Mouse (Mus musculus) limb, embryonic 10.5 days (tissue): Measurements from ENCODE around the gene Spesp1. TPM values are rescaled to one million over a fixed set of nuclear protein-coding genes. Genes with fewer than 3 reads are reported as not detected.
A peak's percentile ranks its signal among the peaks of the same experiment; 100 is the strongest.

Experiments used
- DNase-seq: peaks from one replicate; pipeline ENCODE4 v3.0.0-alpha.2; 2017; ENCODE audit warnings: low spot score
- H3K27ac ChIP-seq: fragments of 300-500 bp; sonication (generic); 2 replicates; pipeline ENCODE4 v1.5.1; 2016; ENCODE audit warnings: mild to moderate bottlenecking
- H3K27me3 ChIP-seq: fragments of 300-500 bp; sonication (generic); 2 replicates; pipeline ENCODE4 v1.6.1; 2016; ENCODE audit warnings: low read depth, mild to moderate bottlenecking; ENCODE audit not compliant: poor library complexity, severe bottlenecking
- H3K36me3 ChIP-seq: fragments of 300-500 bp; sonication (generic); 2 replicates; pipeline ENCODE4 v1.6.1; 2016; ENCODE audit warnings: mild to moderate bottlenecking, moderate library complexity
- H3K4me1 ChIP-seq: fragments of 300-500 bp; sonication (generic); 2 replicates; pipeline ENCODE4 v1.6.1; 2016
- H3K4me3 ChIP-seq: fragments of 300-500 bp; sonication (generic); 2 replicates; pipeline ENCODE4 v1.5.1; 2016; ENCODE audit warnings: mild to moderate bottlenecking, moderate library complexity
- H3K9me3 ChIP-seq: fragments of 300-500 bp; sonication (generic); replicated peaks from 2 replicates; pipeline ENCODE4 v1.6.1; 2016; ENCODE audit warnings: mild to moderate bottlenecking
- WGBS: fragments of 180-500 bp; shearing (Covaris S2); methylation state at CpG from one replicate; pipeline ENCODE4 v1.1.7; 2016; 5-methylcytosine and 5-hydroxymethylcytosine counted together
- polyA plus RNA-seq: library from polyadenylated mRNA; unstranded; fragments of >200 nt; fragmentation: Nextera tagmentation; extraction: Ambion mirVana; gene quantifications from 2 replicates; pipeline ENCODE4 v1.2.1, GENCODE M21; 2016

Spesp1 gene
- polyA plus RNA-seq, 1 experiment from 2014 or later: not detected

DNA sequence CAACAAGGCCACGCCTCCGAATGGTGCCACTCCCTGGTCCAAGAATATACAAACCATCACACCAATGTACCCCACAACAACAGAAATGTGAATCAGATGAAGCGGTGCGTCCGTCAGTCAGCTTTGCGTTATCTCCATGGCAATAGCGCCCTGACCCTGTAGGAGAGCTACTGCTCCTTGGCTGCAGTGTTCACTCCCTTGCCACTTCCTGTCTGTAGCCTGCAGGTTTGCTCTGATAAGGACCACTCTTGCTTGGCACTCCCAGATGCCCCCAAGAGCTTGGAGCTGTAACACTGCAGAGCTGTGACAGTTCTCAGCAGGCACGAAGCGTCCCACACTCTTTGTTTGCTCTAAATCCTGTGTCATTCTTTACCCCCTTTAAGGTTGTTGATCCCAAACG is 16.7 kb downstream of the Spesp1 start:
- H3K4me1 ChIP-seq: no peaks in the 10 kb centered on the region
- no peak overlapping the region for H3K4me3 ChIP-seq
- H3K27ac ChIP-seq: no peak overlapping the region
- 82% methylated on average over 10 of the region's 10 CpGs for WGBS
- no peak for DNase-seq
- no peaks in the 10 kb centered on the region for H3K9me3 ChIP-seq
- H3K36me3 ChIP-seq: no peaks in the 10 kb centered on the region
- H3K27me3 ChIP-seq: no peaks in the 10 kb centered on the region

DNA sequence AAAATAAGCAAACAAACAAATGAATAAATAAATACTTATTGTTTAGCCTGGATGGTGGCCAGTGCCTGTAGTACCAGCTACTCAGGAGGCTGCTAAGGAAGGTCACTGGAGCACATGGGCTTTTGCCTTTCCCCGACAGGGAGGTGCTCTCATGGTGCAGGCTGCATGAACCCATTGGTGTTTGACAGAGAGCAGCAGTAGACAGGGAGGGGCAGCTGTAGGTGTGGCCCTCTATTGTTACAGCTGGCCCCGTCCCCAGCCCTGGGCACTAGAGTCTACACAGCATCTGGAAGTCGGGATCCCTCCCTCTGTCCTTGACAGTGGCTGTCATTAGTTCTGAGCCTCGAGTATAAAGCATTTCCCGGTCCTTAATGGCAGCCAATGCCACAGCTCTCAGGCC is 18.4 kb downstream of the Spesp1 start:
- Histone ChIP-seq H3K27me3 (no peaks in the 10 kb centered on the region), H3K4me3 (no peak overlapping the region), H3K36me3 (no peaks in the 10 kb centered on the region), H3K4me1 (no peaks in the 10 kb centered on the region), H3K27ac (no peak overlapping the region), H3K9me3 (no peaks in the 10 kb centered on the region)
- 66% methylated on average over 5 of the region's 5 CpGs for WGBS
- DNase-seq: no peak

DNA sequence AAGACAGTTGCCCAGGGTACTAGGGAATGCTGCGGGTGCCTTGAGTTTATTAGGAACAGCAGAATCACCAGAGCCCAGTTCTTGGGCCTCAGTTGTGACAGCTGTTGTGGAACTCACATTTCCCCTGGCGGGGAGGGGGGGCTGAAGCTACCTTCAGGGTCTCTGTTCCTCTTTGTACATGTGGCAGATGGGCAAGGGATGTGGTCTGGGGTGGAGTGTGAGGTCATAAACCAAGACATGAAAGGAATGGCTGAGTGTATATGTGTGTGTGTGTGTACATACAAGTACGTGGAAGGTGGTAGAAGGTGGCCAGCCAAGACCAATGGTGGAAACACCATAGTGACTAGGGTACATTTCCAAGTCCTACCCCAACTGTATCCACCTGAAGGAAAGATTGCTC is 20.6 kb downstream of the Spesp1 start:
- peaks cover 10% of the 10 kb centered on the region for H3K4me1 ChIP-seq
- 78% methylated on average over 3 of the region's 3 CpGs for WGBS
- DNase-seq: no peak
- H3K36me3 ChIP-seq: no peaks in the 10 kb centered on the region
- no peaks in the 10 kb centered on the region for H3K27me3 ChIP-seq
- H3K27ac ChIP-seq: no peak overlapping the region
- H3K4me3 ChIP-seq: no peak overlapping the region
- H3K9me3 ChIP-seq: no peaks in the 10 kb centered on the region

DNA sequence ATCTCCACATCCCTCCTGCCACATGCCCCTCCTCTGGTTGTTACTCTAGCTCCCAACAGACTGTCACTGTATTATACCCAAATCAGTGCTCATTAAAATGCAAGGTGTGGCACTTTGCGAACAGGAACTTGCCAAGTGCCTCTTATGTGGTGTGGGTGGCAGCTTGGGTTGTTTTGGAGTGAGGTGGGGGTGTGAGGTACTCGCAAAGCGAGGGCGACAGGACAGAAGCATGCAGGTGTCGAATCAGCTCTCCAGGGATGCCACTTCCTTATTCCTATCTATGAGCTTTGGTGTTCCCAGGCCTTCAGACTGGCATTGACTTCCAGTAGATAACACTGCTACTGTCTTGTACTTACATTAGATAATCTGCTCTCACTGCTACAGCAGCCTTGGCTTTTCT is 21.0 kb downstream of the Spesp1 start:
- H3K27me3 ChIP-seq: no peaks in the 10 kb centered on the region
- no peak overlapping the region for H3K4me3 ChIP-seq
- H3K9me3 ChIP-seq: no peaks in the 10 kb centered on the region
- H3K36me3 ChIP-seq: no peaks in the 10 kb centered on the region
- WGBS: 79% methylated on average over 5 of the region's 5 CpGs
- no peak for DNase-seq
- H3K4me1 ChIP-seq: peaks cover 14% of the 10 kb centered on the region
- no peak overlapping the region for H3K27ac ChIP-seq

DNA sequence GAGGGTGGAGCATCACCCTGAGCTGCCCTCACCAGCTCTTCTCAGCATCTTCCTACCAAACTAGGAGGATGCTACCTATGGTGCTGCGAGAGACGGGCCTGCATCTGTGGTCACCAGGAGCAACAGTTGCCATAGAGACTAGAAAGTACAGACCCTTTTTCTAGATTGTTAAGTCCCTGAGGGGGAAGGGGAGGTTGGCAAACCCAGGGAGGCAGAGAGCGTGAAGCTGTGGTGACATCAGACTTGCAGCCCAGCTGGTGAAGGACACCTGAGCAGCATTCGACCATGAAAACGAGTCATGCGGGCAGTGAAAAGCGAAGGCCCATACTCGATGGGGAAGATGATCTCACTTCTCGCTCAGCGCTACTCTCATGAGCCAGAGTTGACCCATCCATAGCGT is 24.0 kb downstream of the Spesp1 start:
- 90% methylated on average over 11 of the region's 11 CpGs for WGBS
- DNase-seq: no peak

DNA sequence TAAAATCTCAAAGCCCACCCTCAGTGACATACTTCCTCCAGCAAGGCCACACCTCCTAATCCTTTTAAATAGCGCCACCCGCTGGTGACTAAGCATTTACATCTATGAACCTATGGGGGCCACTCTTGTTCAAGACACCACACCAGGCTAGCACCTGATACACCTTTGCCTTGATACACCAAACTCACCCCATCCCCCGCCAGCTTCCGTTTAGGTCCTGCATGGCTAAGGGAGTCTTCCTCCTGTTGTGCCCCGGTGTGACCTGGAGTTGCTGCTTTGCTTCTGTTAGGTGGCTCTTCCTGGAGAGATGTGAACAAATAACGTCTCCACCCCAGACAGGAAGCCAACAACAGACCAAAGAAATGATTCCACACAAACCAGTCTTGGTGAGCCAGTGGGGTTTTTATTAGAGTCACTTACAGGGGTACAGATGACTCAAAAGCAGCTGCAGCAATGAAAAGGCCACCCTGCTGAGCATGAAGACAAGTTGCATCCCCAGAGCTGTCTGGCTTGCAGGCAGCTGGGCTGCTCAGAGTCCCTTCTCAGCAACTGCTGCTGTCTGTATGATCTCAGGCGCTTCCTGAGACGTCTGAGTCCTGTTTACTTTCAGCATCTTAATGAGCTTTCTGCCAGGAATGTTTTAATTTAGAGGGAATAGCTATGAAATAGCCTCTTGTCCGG is 26.0 kb downstream of the Spesp1 start:
- WGBS: 68% methylated on average over 9 of the region's 9 CpGs

More for the DNA sequence above, 24.0 kb downstream of the Spesp1 start:
- no peak overlapping the region for H3K4me3 ChIP-seq
- H3K27me3 ChIP-seq: no peaks in the 10 kb centered on the region
- H3K27ac ChIP-seq: no peak overlapping the region
- peaks cover 16% of the 10 kb centered on the region for H3K4me1 ChIP-seq
- no peaks in the 10 kb centered on the region for H3K36me3 ChIP-seq
- no peaks in the 10 kb centered on the region for H3K9me3 ChIP-seq

DNA sequence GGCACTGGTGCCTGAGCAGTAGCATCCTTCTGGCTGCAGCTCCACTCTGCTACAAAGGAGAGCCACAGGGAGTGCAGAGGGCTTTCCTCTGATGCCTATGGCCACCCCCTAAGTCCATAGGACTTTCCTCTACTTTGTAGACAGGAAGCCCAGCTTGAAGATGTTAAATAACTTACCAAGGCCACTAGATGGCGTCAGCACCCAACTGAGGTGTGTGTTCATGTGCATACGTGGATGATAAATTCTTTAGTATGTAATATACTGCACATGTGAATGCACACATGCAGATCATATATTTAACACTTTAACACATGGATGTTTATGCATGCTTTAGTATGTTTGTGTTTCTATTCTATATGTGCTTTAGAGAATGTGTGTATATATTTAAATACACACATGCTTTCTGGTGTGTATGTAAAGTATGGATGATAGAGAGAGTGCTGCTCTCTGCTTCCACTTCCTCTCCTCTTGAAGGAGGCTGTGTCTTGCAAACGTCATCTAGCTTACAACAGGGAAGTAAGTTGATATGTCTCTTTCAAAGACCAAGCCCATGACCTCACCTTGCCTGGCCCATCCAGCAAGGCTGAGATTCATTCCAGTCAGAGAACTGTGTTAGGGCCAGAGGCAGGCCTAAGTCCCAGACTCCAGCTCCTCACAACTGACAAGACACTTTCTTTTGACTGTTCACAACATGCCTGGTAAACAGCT is 28.1 kb downstream of the Spesp1 start:
- H3K4me3 ChIP-seq: no peak overlapping the region
- H3K9me3 ChIP-seq: no peaks in the 10 kb centered on the region
- peaks cover 16% of the 10 kb centered on the region for H3K4me1 ChIP-seq
- H3K27ac ChIP-seq: no peak overlapping the region
- no peaks in the 10 kb centered on the region for H3K36me3 ChIP-seq
- no peak for DNase-seq
- no peaks in the 10 kb centered on the region for H3K27me3 ChIP-seq
- WGBS: 24% methylated on average over 3 of the region's 3 CpGs

More for the DNA sequence above, 26.0 kb downstream of the Spesp1 start:
- Histone ChIP-seq H3K36me3 (no peaks in the 10 kb centered on the region), H3K27ac (peak overlapping the region; percentile 53; the same call in 1 of the 2 replicates), H3K27me3 (no peaks in the 10 kb centered on the region), H3K9me3 (no peaks in the 10 kb centered on the region), H3K4me3 (no peak overlapping the region), H3K4me1 (peaks cover 16% of the 10 kb centered on the region)
- DNase-seq: no peak

DNA sequence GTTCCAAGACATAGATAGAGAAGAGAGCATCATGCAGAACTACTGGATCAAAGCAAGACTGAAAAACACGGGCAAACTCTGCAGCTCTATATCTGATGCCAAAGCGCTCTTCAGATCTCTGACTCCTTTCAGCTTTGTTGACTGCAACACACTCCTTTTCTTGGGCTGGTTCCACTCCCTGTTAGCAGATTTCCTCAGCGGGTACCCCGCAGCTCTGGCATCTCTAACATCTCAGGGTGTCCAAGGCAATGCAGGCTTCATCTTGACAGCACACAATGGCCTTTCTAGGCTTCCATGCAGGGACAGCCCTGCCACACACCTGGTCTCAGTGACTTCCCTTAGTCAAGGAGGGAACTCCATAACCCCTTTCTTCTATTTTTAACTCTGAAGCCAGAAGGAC is 31.7 kb downstream of the Spesp1 start:
- DNase-seq: no peak
- Histone ChIP-seq H3K4me1 (no peaks in the 10 kb centered on the region), H3K36me3 (no peaks in the 10 kb centered on the region), H3K9me3 (no peaks in the 10 kb centered on the region), H3K27me3 (no peaks in the 10 kb centered on the region), H3K4me3 (no peak overlapping the region), H3K27ac (no peak overlapping the region)
- 91% methylated on average over 4 of the region's 4 CpGs for WGBS

DNA sequence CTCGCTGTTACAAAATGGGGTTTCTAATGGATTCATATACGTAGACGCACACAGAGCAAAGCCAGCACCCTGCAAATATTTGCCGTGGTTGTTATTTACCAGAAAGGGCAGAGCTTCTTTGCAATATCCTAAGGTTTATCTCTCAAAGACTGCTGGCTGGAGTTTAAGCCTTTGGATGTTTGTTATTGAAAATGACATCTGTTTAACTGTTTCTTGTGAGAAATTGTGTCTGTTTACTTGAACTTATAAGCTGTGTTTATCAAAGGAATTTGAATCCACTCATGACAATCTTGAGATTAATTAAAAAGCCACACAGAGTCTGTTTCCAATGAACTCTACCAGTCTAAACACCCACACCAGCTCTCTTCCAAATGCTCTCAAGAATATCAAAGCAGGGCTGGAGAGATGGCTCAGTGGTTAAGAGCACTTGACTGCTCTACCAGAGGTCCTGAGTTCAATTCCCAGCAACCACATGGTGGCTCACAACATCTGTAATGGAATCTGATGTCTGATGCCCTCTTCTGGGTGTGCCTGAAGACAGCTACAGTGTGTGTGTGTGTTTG is 35.5 kb downstream of the Spesp1 start:
- H3K27ac ChIP-seq: no peak overlapping the region
- peaks cover 11% of the 10 kb centered on the region for H3K4me1 ChIP-seq
- no peak for DNase-seq
- WGBS: 87% methylated on average over 4 of the region's 4 CpGs
- H3K4me3 ChIP-seq: no peak overlapping the region
- H3K27me3 ChIP-seq: 0 out of 2 replicates have a peak, but pooled peaks cover 9% of the 10 kb centered on the region
- no peaks in the 10 kb centered on the region for H3K9me3 ChIP-seq
- no peaks in the 10 kb centered on the region for H3K36me3 ChIP-seq

DNA sequence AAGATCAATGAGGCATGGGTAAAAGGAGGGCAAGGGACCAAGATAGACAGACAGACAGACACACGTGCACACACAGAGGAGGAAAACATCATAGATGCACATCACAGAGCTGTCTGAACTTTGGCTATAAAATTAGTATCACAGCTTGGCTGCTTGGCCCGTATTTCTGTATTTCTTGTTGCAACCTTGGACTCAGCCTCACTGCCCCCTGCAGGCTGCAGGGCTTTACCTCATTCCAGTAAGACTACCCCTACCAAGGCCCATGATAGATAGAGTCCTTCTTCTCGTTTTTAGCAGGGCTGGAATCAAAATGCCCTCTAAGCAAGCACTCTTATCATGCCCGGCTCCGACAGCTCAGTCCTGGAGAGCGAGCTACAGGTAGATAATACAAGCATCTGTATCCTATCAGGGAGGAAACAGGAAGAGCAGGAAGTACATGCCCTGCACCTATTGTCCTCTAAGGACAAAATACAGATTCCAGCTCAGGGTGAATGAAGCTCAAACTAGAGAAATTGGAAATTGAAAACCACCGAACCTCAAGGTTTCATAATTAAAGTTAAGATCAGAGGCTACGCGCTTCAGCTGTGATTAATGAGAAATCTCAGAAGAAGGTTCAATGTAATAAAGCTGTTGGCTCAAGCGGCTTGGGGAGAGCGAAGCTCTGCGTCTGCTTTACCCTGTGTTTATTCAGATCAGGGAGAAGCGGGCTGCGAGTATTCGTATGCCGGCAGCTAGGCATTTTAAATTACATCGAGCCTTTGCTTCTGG is 36.2 kb downstream of the Spesp1 start:
- H3K4me3 ChIP-seq: no peak overlapping the region
- H3K27me3 ChIP-seq: 0 out of 2 replicates have a peak, but pooled peaks cover 9% of the 10 kb centered on the region
- no peak for DNase-seq
- H3K4me1 ChIP-seq: peaks cover 11% of the 10 kb centered on the region
- H3K36me3 ChIP-seq: no peaks in the 10 kb centered on the region
- no peaks in the 10 kb centered on the region for H3K9me3 ChIP-seq
- WGBS: 75% methylated on average over 17 of the region's 17 CpGs
- H3K27ac ChIP-seq: no peak overlapping the region

DNA sequence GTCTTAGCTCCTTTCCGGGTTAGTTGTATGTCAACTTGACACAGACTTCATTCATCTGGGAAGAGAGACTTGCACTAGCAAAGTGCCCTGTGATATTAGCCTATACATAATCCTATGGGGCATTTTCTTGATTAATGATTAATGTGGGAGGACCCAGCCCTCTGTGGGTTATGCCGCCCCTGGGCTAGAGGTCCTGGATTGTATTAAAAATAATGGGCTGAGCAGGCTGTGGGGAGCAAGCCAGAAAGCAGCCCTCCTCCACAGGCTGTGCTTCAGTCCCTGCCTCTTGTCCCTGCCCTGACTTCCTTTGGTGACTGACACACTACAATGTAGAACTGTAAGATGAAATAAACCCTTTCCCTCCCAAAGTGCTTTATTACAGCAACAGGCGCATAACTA is 37.4 kb downstream of the Spesp1 start:
- 47% methylated on average over 3 of the region's 3 CpGs for WGBS
- DNase-seq: no peak
- Histone ChIP-seq H3K4me3 (no peak overlapping the region), H3K36me3 (no peaks in the 10 kb centered on the region), H3K4me1 (peaks cover 13% of the 10 kb centered on the region), H3K9me3 (no peaks in the 10 kb centered on the region), H3K27me3 (0 out of 2 replicates have a peak, but pooled peaks cover 9% of the 10 kb centered on the region), H3K27ac (no peak overlapping the region)

DNA sequence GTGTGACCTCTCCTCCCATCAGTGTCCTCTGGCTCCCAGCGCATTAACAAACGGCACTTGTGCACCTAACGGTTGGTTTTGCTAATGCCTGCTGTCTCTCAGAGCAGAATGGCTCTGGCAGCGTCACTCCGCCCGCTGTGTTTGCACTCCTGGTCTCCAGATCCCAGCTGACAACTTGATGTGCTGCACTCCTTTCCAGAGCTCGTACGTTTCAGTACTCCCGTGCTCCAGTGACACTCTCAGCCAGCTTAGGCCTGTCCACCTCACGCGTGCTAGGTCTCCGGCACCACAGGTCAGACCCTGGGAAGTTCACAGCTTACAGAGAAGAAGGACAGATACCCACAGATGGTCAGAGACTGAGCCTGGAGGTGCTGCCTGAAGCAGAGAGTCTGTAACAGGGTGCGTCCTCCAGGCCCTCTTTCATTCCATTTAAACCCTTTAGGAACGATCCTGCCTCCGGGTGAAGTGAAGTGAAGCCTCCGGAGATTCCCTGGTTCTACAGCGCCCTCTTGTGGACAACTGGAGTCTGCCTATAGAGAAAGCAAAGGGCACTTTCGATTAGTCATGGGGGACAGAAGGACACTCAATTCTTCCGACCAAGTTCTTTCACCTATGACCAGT is 37.9 kb downstream of the Spesp1 start:
- Histone ChIP-seq H3K4me3 (no peak overlapping the region), H3K9me3 (no peaks in the 10 kb centered on the region), H3K27me3 (0 out of 2 replicates have a peak, but pooled peaks cover 9% of the 10 kb centered on the region), H3K27ac (no peak overlapping the region), H3K4me1 (peaks cover 13% of the 10 kb centered on the region), H3K36me3 (no peaks in the 10 kb centered on the region)
- peak; percentile 91 for DNase-seq
- WGBS: 22% methylated on average over 19 of the region's 19 CpGs
